Mouse (Mus musculus): ENCODE measurements around the gene Tmem170. TPM values are rescaled to one million over a fixed set of nuclear protein-coding genes. Genes with fewer than 3 reads are reported as not detected.

Gene Tmem170
- total RNA-seq, 4 experiments from 2014 or later: 3.7 to 5.4 (median 4.3) TPM

- no peak for DNase-seq (ENCODE audit: low spot score in 2 of 2)
Observed at GRCm38 (mm10) chr8:111815078-111815477, 61.5 kb downstream of the Tmem170 start.

GRCm38 (mm10) chr8:111813818-111814217, 62.7 kb downstream of the Tmem170 start:
- no peak for DNase-seq (ENCODE audit: low spot score in 2 of 2)

Other genes with a start within 250 kb of the Tmem170 start
- gene Ldhd, start 246.4 kb downstream of the Tmem170 start, total RNA-seq (2022): 1 to 10 TPM; 7.5 to 9.6 (median 9.0) TPM
- gene Zfp1, start 233.3 kb downstream of the Tmem170 start, total RNA-seq (2022): 10 to 100 TPM; 21.7 to 23.9 (median 22.5) TPM
- gene Ctrb1, start 185.7 kb downstream of the Tmem170 start, total RNA-seq (2022): not detected
- 10 to 100 TPM; 58.8 to 73.3 (median 62.6) TPM for gene Bcar1, start 132.9 kb downstream of the Tmem170 start, total RNA-seq (2022)
- gene Cfdp1, start 22.5 kb downstream of the Tmem170 start, total RNA-seq (2022): 10 to 100 TPM; 62.3 to 84.3 (median 70.8) TPM
- gene Chst5, start 33.7 kb upstream of the Tmem170 start, total RNA-seq (2022): under 1 TPM; 0.72 to 0.95 (median 0.82) TPM
- gene Tmem231, start 57.1 kb upstream of the Tmem170 start, total RNA-seq (2022): 10 to 100 TPM; 11.2 to 13.8 (median 12.7) TPM
- gene Gabarapl2, start 64.0 kb upstream of the Tmem170 start, total RNA-seq (2022): 100 to 1,000 TPM; 204 to 223 (median 217) TPM
- 1 to 10 TPM; 4.9 to 8.8 (median 7.5) TPM for gene Adat1, start 115.6 kb upstream of the Tmem170 start, total RNA-seq (2022)
- gene Kars, start 134.6 kb upstream of the Tmem170 start, total RNA-seq (2022): 10 to 100 TPM; 77.6 to 80.4 (median 78.2) TPM
- gene Terf2ip, start 134.6 kb upstream of the Tmem170 start, total RNA-seq (2022): 10 to 100 TPM; 36.7 to 43.2 (median 39.2) TPM
- gene Gm6793, start 138.3 kb upstream of the Tmem170 start, total RNA-seq (2022): not detected

All from layer of hippocampus, adult 8-10 months (tissue).